Mouse (Mus musculus): Measurements from ENCODE around the gene Gsdma2.
"Not testable (repeated sequence)": the region's sequence is repeated elsewhere in the genome, so short reads cannot be mapped to it uniquely, and the experiment has no call there.

Gene Gsdma2

DNA sequence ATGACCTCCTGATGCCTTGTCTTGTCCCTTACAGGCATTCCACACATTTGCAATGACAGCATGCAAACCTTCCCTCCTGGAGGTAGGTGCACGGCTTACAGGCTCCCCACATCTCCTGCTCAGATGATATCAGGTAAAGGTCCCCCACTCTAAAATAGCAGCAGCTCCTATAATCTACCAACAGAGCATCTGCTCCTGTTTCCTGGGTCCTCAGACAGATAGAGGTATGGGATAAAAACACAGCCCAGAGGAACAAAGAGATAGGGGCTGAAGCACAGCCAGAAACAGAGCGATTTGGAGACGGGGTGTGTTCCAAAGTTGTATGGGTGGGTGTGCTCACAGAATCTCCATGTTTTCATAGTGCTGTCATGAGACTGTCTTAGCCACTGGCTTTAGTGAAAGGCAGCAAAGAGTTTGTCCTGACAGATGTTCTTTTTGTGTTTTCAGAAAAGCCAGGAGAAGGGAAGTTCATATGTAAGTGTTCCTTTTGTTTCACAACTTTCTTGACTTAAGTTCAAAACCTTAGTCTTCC lies 24.8 kb downstream of the Gsdma2 start:
- no peak for DNase-seq

DNA sequence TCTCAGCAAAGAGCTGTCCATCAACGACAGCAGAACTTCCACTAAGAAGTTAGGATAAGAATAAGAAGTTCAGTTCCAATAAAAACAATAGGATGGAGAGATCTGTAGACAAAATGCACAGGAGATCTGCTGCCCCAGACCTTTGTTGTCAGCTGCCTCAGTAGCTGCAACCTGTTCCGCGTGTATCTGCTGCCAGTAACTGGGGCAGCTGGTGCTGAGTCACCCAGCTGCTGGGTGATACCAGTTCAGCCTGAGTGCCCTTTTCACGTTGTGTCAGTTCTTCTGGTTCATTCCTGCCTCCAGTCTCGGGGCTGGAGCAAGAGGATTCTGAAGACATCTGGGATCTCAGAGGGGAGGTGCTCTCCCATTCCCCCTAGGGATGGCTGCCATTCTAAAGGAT lies 25.3 kb downstream of the Gsdma2 start:
- no peak for DNase-seq

DNA sequence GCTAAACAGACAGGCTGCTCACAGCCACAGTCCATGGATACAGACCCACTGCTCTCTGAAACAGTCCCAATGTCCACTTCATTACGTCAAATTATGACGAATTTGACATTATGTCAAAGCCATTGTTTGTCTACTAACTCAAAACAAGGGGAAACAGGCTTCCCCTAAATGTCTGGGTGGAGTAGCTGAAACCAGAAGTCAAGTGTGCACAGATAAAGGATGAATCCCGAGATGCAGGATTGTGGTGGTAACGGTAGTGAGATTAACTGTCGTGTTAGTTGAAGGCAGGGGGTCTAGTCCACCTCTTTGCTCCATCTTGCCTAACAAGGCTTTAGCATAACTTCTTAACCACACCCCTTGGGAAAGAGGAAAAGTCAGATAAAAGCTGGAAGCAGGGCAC lies 25.9 kb downstream of the Gsdma2 start:
- no peak for DNase-seq

DNA sequence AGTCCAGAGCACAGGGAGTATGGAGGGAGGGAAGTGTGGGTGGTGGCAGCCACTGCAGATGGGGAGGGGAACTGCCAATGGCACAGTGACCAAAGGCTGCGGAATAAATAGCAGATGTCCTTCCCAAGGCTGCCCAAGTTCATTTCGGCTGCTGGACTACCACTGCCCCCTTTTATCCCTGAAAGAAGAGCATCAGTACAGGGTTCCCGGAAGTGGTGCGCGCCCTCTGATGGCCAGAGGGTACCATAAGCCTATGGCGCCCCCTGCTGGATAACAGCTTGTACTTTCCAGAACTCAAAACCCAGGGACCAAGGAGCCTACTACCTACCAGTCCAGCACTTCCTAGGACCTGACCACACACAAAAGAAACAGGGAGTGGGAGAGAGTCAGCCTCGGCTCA lies 26.6 kb downstream of the Gsdma2 start:
- DNase-seq, result peak; percentile 74

DNA sequence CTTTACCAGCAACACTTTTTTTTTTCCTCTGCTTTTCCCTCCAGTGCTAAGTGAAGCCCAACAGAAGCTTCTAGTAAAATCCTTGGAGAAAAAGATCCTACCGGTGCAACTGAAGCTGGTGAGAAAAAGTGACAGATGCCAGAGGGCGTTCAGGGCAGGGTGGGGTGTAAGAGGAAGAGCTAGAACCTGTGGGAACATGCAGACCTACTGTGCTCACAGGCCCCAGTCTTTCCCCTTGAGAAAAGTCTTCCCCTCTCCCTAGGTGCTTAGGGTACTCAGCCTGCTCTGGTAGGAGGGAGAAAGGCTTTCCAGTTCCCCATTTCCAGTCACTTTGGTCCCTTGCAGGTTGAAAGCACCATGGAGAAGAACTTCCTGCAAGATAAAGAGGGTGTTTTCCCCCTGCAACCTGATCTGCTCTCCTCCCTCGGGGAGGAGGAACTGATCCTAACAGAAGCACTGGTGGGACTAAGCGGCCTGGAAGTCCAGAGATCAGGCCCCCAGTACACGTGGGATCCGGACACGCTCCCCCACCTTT lies 29.3 kb downstream of the Gsdma2 start:
- no peak for DNase-seq

DNA sequence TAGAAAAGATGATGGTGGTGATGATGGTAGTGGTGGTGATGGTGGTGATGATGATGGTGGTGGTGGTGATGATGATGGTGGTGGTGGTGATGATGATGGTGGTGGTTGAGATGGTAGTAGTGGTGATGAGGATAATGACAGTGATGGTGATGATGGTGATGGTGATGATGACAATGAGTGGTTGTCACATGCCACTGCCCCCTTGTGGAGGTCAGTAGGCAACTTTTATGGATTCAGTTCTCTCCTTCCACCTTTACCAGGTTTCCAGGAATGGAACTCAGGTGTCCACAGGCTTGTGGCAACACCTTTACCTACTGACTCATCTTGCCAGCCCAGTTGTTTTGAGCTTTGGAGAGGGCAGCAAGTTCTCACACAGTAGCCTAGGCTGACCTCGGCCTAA lies 33.5 kb downstream of the Gsdma2 start:
- no peak for DNase-seq

DNA sequence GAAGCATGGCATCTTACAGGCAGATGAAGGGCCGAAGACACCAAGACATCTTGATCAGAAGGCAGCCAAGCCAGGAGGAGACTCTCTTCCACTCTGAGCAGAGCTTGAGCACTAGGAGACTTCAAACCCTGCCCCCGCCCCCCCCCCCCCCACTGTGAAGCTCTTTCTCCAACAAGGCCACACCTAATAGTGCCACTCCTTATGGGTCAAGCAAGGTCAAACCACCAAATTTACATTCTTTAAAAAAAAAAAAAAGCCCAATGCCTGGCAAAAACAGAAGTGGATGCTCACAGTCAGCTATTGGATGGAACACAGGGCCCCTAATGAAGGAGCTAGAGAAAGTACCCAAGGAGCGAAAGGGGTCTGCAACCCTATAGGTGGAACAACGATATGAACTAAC lies 34.0 kb downstream of the Gsdma2 start:
- DNase-seq, result not testable (repeated sequence)

DNA sequence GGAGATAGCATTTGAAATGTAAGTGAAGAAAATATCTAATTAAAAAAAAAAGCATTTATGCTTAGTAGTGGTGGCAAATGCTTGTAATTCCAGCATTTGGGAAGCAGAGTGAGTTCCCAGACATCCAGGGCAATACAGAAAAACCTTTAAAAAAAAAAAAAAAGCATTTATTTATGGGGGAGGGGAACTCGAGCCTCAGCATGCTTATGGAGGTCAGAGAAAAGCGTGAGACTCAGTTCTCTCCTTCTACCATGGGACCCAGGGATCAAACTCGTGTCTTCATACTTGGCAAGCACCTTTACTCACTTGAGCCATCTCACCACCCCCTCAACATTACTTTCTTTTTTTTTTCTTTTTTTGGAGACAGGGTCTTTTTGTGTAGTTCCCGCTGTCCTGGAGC lies 34.6 kb downstream of the Gsdma2 start:
- DNase-seq, result no peak

DNA sequence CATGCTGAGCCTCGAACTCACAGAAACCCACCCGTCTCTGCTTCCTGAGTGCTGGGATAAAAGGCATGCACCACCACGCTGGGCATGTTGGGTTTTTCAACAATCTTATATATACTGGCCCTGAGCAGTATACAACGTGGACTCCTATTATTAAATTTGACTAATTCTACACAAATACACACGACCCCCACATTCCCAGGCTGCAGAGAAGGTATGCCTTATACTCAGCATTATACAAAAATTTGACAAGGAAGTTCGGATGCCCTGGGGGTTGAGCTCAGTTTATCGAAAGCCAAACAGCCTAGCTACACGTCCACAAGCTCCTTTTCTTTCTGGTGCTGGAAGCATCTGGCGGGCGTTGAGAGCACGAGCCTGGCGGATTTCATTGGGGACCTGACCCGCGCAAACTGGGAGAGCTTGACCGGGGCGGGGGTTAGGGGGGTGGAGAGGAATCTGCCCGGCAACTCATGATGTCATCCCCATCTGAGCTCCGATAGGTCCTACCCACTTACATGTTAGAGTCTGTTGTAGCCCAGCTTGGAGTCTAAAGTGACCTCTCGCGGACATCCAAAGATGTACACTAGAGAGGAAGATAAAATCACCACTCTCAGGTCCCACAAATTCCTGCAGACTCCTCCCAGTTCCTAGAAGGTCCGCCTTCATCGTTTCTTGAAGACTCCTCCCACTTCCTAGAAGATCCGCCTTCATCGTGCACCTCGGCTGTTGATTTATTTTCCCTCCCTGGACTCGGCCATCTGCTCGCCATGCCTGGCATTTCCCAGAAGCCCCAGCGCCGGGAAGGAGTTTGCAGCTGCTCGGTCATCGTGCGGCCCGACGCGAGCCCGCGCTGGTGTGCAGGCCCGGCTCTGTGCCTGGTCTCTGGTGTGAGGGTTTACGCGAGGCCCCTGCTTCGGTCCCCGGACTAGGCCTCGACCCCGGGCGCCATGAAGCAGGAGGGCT lies 35.5 kb downstream of the Gsdma2 start, which contains the start of gene Psmd3:
TSS of gene Psmd3 (plus strand) at position 769 of the 960 bp plus-strand sequence.
- peak; percentile 95 for DNase-seq

DNA sequence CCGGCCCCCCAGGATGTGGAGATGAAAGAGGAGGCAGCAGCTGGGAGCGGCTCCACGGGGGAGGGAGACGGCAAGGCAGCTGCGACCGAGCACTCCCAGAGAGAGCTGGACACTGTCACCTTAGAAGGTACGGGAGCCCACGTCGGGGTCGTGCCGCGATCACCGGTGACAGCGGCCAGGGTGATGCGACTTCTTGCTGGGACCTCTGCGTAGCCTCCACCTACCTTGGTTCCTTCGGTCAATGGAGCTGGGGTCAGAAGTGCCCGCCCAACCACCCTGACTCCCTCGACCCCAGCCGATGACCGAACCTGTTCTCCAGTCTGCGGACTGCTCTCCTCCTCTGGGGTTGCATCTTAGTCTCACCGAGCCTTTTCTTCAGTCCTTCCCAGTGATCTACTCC lies 36.3 kb downstream of the Gsdma2 start:
- DNase-seq, result no peak

DNA sequence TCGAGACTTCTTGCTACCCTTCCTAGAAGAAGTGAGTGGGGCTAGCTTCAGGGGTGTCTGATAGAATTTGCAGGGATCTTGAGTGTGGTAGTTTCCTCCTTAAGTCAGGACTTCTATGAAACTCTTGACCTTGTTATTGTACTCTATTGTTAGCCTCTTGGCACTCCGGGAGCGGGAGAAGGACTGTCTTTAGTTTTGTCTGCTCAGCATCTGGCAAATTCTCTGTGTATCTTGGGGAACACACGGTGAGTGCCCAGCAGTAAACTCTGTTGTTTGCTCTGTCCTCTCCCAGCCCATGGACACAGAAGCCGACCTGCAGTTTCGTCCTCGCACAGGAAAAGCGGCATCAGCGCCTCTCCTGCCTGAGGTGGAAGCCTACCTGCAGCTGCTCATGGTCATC lies 39.1 kb downstream of the Gsdma2 start:
- no peak for DNase-seq

DNA sequence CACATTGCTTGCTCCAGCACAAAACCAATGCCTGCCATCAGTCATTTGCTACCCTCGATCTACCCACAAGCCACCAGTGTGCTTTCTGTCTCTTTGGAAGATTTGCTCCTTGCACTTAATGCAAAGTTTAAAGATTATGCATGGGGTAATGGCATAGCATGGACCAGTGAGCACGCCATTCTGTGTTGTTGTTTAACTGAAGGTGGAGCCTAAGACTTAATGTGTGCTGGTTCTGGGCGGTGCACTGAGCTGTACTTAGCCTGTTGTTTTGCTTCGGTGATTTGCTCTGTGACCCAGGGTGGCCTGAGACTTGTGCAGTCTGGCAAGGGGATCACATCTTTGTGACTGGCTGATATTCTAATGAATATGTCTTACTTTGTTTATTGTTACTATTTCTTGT lies 40.4 kb downstream of the Gsdma2 start:
- DNase-seq, result no peak

DNA sequence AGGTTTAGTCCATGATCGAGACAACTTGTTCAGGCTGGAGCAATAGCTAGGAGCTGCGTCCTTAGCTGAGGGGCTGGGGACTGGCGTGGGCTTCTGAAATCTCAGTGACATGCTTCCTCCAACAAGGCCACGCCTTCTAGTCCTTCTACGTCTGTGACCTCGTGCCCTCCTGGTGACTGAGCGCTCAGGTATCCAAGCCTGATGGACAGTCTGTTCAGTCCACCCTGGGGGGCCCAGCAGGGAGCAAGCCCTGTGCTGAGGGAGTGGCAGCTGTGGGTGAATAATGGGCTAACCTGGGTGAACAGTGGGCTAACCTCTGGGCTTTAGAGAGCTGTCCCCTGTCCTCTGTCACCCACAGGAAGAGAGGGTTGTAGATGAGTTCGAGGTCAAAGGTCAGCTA lies 41.5 kb downstream of the Gsdma2 start:
- no peak for DNase-seq

DNA sequence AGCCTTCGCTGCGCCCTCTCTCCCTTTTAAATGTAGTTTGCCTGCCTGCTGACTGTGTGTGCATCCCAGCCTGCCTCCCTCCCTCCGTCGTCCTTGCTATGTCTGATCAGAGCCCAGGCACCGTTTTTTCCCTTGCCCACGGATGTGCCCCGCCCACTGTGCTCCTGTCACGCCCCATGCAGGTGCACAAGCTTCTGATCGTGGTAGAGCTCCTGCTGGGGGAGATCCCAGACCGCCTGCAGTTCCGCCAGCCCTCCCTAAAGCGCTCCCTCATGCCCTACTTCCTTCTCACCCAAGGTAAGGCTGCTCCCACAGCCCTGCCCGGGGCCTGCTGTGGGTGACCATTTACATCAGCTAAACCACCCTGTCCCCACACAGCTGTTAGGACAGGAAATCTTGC lies 46.6 kb downstream of the Gsdma2 start:
- peak; percentile 90 for DNase-seq

DNA sequence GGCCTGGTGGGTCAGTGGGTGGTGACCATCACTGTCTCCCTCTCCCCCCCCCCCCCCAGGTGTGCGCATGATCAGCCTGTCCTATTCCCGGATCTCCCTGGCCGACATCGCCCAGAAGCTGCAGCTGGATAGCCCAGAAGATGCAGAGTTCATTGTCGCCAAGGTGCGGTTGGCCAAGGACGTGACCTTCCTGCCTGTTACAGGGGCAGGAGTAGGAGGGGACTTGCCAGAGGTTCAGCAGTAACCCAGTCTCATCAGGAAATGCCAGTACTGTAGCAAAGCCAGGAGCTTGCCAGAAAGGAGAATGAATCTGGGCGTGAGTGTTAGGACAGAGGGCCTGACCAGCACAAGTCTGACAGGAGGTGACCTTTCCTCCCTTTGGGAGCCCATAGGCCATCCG lies 47.2 kb downstream of the Gsdma2 start:
- DNase-seq, result no peak

DNA sequence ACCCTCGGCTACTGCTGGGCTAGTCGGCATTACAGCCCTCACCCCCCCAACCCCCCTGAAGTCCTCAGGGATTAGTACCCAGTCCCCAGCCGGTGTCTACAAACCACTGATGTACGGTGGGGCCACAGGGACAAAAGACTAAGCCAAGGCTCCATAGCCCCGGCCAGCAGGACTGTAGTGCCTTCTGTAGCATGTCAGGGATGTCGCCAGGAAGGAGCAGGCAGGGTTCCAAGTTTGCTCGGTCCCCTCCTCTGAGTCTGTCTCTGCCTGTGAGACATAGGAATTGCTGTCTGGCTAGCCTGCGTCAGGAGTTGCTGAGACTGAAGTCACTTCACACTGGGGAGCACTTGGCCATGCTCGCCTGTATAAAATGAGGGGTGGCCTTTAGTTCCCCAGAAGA lies 47.7 kb downstream of the Gsdma2 start:
- DNase-seq, result no peak

DNA sequence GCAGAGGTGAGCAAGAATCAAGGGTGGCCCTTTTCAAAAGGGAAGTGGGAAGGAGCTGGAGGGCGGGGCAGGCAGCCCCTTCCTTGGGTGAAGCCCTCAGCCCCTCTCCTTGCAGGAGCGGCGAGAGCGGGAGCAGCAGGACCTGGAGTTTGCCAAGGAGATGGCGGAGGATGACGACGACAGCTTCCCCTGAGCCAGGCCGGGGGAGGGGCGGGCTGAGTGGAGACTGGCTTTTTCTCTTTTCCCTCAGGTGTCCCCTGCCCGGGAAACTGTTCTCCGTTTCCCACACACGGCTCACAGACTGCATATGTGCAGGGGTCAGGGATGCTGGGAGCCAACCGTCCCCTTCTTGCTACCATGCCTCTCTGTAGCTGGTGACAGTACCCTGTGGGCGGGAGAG lies 48.8 kb downstream of the Gsdma2 start:
- DNase-seq, result no peak

DNA sequence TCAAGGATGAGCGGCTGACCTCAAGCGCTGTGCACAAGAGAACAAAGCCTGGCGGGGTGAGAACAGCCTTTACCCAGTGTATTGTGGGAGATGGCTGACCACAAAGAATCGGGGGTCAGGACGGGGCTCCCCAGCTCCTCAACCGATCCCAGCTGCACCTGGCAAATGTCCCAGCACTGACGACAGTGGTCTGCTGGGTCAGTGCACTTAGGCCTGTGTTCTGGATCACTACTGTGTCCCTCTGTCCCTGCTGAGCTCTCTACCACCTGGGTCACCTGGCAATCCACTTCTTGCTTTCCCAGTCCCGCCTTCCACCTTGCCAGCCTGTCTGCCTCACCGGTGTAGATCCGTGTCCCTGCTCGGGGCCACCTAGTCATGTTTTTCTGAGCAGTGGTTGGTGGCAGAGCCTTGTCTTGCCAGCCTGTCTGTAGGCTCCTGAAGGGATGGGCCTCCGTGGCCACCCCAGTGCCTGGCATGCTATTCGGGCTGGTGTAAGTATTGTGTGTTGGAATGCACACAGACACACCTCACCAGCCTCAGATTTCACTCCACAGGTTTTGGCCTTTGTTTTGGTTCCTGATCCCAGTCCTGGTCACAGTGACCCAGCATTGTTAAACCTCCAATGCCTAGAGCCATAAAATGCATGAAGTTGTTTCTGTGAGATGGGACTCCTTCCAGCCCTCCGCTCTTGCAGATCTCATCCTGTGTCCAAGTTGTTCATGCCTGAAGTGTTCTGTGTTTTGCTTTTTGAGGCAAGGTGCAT lies 50.1 kb downstream of the Gsdma2 start:
- DNase-seq, result no peak

DNA sequence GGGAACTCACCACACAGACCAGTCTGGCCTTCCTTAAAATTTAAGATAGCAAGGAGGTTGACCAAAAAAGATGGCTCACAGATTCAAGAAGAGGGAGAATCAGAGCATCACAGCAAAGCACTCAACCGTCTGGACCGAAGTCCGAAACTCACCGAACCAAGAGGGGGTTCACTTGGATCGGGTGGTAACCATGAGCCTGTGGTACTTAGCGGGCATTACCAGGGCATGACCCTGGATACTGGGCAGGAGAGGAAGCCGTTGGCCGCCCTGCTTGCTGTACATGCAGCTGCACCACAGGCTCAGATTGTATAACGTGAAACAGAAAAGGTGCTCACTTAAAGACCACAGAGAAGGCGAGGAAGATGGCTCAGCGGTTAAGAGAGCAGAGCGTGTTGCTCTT lies 50.7 kb downstream of the Gsdma2 start:
- DNase-seq, result no peak

DNA sequence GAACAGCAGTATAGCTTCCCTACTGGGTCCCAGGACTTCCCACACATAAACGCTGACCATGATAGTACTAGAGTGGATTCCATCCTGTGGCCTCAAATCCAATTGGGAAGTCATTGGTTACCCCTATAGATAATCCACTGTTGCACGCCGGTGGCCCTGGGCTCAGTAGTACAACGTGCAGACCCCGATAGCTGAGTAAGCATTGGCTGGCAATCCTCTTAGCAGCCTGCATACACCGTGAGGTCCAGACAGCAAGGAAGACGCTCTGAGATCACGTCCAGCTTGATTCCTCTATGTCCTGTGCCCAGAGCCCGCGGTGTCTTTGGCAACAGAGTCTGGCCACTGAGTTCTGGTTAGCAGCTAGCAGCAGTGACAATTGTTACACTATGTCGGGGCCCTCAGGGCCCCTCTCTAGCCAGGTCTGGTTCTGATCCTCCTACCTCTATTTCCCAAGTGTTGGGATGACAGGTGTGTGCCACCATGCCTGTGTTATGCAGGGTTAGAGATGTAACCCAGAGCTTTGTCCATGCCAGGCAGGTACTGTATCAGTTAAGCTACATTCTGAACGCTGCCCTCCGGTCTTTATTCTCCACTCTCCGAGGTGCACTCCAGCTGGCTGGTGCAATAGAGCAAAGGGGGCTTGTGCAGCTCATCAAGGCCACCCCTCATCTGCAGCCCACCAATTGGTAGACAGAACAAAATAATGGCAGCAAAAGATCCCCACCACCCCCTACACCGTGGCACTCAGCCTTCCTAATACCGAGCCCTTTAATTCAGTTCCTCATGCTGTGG lies 52.5 kb downstream of the Gsdma2 start:
- no peak for DNase-seq

DNA sequence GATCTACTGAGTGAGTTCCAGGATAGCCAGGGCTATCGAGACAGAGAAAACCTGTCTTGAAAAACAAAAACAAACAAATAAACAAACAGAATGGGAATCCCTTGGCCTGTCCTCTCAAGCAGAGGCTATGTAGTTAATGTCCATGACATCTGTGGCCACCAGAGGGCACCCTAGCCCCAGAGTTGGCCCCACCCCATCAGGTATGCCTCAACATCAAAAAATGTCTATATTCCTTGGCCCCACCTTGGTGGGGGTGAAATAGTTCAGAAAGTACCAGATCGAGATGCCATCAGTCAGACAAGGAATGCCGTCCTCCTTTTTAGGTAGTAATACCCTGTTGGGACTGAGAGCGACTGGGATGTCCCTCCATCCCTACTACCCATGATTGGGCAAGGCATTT lies 53.4 kb downstream of the Gsdma2 start:
- peak; percentile 81 for DNase-seq

DNA sequence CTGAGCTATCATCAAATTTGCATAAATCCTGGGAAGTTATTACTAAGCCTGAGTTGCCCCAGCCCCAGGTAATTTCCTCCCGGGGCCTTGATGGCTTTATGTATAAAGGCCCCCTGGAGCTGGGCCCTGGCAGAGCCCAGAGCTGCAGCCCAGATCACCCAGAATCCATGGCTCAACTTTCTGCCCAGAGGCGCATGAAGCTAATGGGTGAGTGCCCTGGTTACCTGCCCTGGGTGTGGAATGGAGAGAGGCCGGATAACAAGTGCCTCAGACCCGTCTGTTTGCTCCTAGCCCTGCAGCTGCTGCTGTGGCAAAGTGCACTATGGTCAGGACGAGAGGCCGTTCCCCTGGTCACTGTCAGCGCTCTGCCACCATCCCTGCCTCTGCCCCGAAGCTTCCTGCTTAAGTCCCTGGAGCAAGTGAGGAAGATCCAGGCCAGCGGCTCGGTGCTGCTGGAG lies 54.7 kb downstream of the Gsdma2 start, which contains the start of gene Csf3:
TSS of gene Csf3 (plus strand) at position 51 of the 458 bp plus-strand sequence.
- DNase-seq, result no peak

Data from thymus, postnatal 14 days (tissue).